Mouse (Mus musculus): ENCODE data around the gene Vmn1r128. TPM values are rescaled to one million over a fixed set of nuclear protein-coding genes. Genes with fewer than 3 reads are reported as not detected.

The Vmn1r128 gene
- not detected for polyA plus RNA-seq (2014; fragmentation: Illumina TruSeq; extraction: RNeasy Lipid Tissue Mini Kit (QIAGEN cat#74804); ENCODE audit: insufficient read depth, low read depth, low replicate concordance)

GRCm38 (mm10) chr7:21349073-21349472 lies at the start of gene Vmn1r128:
Vmn1r128 (plus strand) TSS chr7:21349373.

GRCm38 (mm10) chr7:21301367-21301766 lies 47.8 kb upstream of the Vmn1r128 start, which contains the start of gene Vmn1r126:
Vmn1r126 (minus strand) TSS chr7:21301467.

GRCm38 (mm10) chr7:21319761-21320160 lies 29.4 kb upstream of the Vmn1r128 start, which contains the start of gene Vmn1r127:
Vmn1r127 (minus strand) TSS chr7:21319861.

GRCm38 (mm10) chr7:21361191-21361590 lies 12.0 kb downstream of the Vmn1r128 start, which contains the start of gene Vmn1r129:
Vmn1r129 (minus strand) TSS chr7:21361291.

Other genes starting within 250 kb of the Vmn1r128 start
- not detected for gene Vmn1r122, start 215.2 kb upstream of the Vmn1r128 start, polyA plus RNA-seq (2014; fragmentation: Illumina TruSeq; extraction: RNeasy Lipid Tissue Mini Kit (QIAGEN cat#74804); ENCODE audit: insufficient read depth, low read depth, low replicate concordance)
- not detected for gene Vmn1r123, start 187.2 kb upstream of the Vmn1r128 start, polyA plus RNA-seq (2014; fragmentation: Illumina TruSeq; extraction: RNeasy Lipid Tissue Mini Kit (QIAGEN cat#74804); ENCODE audit: insufficient read depth, low read depth, low replicate concordance)
- not detected for gene Gm5157, start 158.9 kb upstream of the Vmn1r128 start, polyA plus RNA-seq (2014; fragmentation: Illumina TruSeq; extraction: RNeasy Lipid Tissue Mini Kit (QIAGEN cat#74804); ENCODE audit: insufficient read depth, low read depth, low replicate concordance)
- not detected for gene Vmn1r124, start 88.8 kb upstream of the Vmn1r128 start, polyA plus RNA-seq (2014; fragmentation: Illumina TruSeq; extraction: RNeasy Lipid Tissue Mini Kit (QIAGEN cat#74804); ENCODE audit: insufficient read depth, low read depth, low replicate concordance)
- gene Vmn1r125, start 77.2 kb upstream of the Vmn1r128 start, polyA plus RNA-seq (2014; fragmentation: Illumina TruSeq; extraction: RNeasy Lipid Tissue Mini Kit (QIAGEN cat#74804); ENCODE audit: insufficient read depth, low read depth, low replicate concordance): not detected
- gene Vmn1r126, start 47.9 kb upstream of the Vmn1r128 start, polyA plus RNA-seq (2014; fragmentation: Illumina TruSeq; extraction: RNeasy Lipid Tissue Mini Kit (QIAGEN cat#74804); ENCODE audit: insufficient read depth, low read depth, low replicate concordance): not detected
- gene Vmn1r127, start 29.5 kb upstream of the Vmn1r128 start, polyA plus RNA-seq (2014; fragmentation: Illumina TruSeq; extraction: RNeasy Lipid Tissue Mini Kit (QIAGEN cat#74804); ENCODE audit: insufficient read depth, low read depth, low replicate concordance): not detected
- gene Vmn1r129, start 11.9 kb downstream of the Vmn1r128 start, polyA plus RNA-seq (2014; fragmentation: Illumina TruSeq; extraction: RNeasy Lipid Tissue Mini Kit (QIAGEN cat#74804); ENCODE audit: insufficient read depth, low read depth, low replicate concordance): not detected
- gene Gm6882, start 83.4 kb downstream of the Vmn1r128 start, polyA plus RNA-seq (2014; fragmentation: Illumina TruSeq; extraction: RNeasy Lipid Tissue Mini Kit (QIAGEN cat#74804); ENCODE audit: insufficient read depth, low read depth, low replicate concordance): not detected
- not detected for gene Vmn1r130, start 162.4 kb downstream of the Vmn1r128 start, polyA plus RNA-seq (2014; fragmentation: Illumina TruSeq; extraction: RNeasy Lipid Tissue Mini Kit (QIAGEN cat#74804); ENCODE audit: insufficient read depth, low read depth, low replicate concordance)
- not detected for gene Vmn1r131, start 196.7 kb downstream of the Vmn1r128 start, polyA plus RNA-seq (2014; fragmentation: Illumina TruSeq; extraction: RNeasy Lipid Tissue Mini Kit (QIAGEN cat#74804); ENCODE audit: insufficient read depth, low read depth, low replicate concordance)